Mouse (Mus musculus) adrenal gland, postnatal 36 days (tissue): Measurements from ENCODE around the gene Rbms3. TPM values are rescaled to one million over a fixed set of nuclear protein-coding genes. Genes with fewer than 3 reads are reported as not detected.

Source experiments
- DNase-seq, 2 experiments: peaks; one replicate each; pipeline ENCODE4 v3.0.0; 2021; ENCODE audit warnings: mixed read lengths in 1 of 2
- total RNA-seq, 2 experiments: library from RNA; stranded (reverse); gene quantifications; 2 replicates each; pipeline ENCODE4 v1.2.3; 2021

Gene Rbms3
- total RNA-seq, 2 experiments from 2014 or later: 24.3 to 34.3 TPM

GRCm38 (mm10) chr9:117102198-117102930 is 527.3 kb downstream of the Rbms3 start:
- DNase-seq: no peak

GRCm38 (mm10) chr9:117100181-117100580 is 529.5 kb downstream of the Rbms3 start:
- no peak for DNase-seq

DNA sequence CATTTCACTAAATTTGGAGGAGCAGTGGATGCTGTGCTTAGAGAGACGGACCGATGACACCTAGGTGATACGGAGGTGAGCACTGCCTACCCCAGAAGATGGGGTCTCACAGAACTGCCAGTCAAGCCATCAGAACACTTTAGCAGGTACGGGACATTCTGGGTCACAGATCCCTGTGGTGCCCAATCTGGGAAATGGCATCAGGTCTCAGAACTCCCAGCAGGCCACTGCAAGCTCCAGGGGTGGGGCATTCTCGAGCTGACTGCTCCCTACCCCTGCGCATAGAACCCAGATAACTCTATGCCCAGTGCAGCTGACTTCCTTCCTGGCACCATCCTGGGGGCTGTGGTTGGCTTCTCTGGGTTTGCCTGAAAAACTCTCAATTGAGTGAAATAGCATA is 536.2 kb downstream of the Rbms3 start:
- no peak for DNase-seq

DNA sequence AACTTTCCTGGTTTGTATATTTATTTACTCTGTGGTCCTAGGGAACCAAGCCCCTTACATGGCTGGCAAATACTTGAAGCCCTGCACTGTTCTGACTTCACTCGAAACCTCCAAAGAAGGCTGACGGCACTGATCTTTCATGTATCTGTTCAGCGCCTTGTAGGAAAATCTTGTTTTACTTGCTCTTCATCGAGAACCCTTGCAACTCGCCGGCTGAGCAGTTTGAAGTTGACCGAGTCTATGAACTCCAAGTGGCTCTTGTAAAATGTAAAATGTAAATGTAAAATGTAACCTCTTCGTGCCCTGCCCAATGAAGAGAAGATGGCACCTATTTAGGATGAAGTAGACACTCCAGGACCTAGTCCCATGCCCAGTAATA is 537.5 kb downstream of the Rbms3 start:
- no peak for DNase-seq

DNA sequence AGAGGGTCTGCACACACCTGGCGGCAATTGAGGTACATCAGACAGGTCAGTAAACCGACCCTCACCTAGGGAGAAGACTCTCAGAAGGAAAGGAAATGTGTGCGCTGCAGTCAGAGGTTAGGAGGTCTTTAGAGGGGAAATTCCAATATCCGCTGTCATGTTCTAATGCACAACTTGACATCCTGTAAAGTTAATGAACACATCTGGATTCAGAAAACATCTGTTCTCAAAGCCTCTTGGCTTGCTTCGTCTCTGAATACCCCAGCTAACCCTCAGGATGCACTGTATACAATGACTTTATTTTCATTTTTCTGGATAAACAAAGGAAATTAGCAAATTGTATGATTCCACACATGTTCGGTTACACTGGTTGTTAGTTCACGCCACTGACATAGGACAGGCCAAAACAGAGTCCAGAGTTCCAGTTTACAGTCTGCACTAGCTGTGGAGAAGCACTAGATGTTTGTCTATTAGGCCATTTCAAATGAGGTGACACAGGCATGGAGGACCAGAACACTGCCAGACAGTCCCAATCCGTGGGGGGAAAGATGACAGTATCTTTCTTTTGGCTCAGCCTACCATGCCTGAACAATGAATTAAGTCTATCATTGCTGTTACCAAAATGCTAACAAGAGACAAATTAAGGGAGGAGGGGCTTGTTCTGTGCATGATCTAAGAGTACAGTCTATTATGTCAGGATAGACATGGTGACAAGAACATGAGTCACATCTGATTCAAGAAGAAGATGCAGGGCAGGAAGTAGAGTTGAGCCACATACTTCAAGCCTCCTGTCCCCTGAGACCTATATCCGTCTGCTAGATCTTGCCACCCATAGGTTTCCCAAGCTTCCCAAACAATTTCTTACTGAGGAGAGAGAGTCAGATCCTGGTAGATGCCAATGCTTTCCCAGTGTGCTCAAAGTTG is 538.2 kb downstream of the Rbms3 start:
- DNase-seq: no peak

DNA sequence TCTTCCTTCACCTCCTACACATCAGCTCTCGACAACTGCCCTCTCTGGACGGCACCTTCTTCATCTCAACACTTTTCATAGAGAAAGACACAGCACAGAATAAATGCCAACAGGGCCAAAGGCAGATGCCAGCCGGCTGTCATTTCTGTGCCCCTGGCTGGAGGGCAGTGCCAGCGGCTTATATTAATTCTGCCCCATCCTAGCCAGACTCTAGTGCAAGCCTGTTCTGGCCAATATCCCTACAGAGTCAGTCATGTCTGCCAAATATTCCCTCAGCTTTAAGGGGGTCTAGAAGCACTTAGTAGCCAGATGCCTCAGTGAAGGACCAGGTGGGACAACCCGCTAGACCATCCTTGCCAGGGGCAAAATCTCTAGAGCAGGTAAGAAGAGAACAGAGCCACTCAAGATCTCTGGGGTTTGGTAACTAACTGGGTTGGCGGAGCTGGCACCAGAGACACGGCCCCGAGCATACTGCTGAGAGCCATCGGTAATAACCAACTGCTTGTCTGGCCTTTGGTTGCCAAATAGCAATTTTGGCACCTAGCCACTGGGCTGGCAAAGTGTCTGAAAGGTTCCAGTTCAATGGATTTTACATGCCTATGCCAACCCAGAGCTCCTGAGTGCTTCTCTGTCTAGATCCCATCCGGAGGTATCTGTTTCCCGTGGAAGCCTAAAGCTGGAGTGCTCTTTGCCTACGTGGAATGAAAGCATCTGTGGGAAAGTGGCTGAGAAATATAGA is 540.1 kb downstream of the Rbms3 start:
- peak; percentile 13 to 50 for DNase-seq

DNA sequence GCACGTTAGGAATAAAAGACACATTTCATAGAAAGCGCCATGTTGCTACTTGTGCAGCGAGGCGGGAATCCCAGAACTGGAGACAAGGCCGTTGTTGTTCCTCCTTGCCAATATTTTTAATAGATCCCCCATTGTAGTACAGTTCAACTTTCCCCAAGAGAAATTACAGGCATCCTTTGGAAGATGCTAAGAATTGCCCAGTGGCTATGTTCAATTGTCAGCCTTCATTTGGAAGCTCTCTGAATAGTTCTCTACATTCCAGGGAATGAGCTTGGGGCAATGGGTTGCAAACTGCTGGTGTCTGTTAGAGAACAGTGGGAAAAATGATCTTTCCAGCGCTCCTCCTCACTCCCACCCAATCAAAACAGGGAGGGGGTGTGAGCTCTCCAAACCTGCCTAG is 541.4 kb downstream of the Rbms3 start:
- no peak for DNase-seq

GRCm38 (mm10) chr9:117085706-117086105 is 544.0 kb downstream of the Rbms3 start:
- no peak for DNase-seq

- DNase-seq: no peak
Observed at GRCm38 (mm10) chr9:117084471-117084870, 545.2 kb downstream of the Rbms3 start.

DNA sequence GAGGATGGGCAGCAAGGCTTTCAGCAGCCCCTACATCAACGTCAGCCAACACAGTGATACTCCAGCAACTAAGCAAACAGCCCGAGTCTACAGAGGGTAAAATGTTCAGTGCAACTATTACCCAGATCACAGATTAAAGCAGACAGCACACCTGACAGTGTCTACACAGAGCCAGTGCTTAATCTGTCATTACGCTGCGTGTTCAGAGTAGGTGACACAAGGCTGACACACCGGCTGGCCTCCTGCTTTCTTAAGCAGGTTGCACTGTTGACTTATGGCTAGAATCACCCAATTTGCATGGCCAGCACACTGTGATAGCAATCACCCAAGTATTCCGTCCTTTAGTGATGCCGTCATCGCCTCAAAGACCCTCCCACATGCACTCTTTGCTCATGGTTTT is 550.2 kb downstream of the Rbms3 start:
- DNase-seq: no peak

DNA sequence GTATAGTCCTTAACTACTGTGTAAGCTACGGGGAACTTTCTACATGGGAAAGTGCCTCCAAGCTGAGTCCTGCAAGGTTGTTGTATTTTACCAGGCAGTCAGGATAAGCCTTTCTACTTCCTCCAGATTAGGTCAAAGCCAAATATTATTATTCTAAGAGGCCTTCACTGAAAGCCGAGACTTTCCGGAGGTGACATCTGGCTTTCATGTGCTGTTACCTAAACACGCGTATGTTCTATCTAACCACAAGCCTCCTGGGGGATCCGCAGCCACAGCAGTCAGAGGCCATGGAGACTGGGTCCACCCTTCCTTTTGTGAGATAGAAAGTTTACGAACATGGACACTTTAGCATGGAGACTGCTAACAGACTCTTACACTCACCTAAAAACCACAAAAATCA is 552.2 kb downstream of the Rbms3 start:
- DNase-seq: no peak

DNA sequence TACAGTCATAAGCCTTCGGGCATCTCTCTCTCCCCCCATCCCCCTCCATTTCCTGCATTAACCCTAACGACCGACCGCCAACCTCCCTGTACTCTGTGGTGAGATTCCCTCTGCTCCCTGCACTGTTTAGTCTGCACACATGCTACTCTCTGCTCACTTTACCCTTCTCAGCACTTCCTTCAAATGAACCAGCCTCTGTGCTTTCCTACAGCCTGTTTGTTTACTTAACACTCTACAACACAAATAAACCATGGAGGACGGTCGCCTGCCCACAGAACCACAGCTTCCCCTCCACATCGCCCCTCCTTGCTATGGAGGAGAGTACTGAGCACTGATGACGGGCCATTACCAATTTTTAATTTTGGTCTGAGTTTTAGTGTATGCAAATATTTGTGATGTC is 552.9 kb downstream of the Rbms3 start:
- no peak for DNase-seq

- no peak for DNase-seq
Observed at GRCm38 (mm10) chr9:117072433-117073099, 557.1 kb downstream of the Rbms3 start.

DNA sequence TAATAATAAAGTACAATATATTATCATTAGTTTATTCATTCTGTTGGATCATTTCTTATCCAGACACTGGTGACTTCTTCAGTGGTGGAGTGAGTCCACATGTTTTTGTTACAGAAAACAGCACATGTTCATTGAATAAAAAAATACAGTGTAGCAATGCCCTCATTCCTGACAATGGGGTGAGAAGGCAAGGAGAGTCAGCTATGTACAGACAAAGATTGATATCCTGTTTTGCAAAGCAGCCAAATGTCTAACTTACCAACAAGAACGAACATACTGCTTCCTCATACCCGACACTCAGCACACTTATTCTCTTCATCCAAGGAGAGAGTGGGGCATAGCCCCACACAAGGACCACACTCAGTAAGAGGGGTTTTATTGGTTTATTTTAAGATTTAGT is 559.1 kb downstream of the Rbms3 start:
- no peak for DNase-seq

GRCm38 (mm10) chr9:117069232-117069631 is 560.5 kb downstream of the Rbms3 start:
- no peak for DNase-seq

DNA sequence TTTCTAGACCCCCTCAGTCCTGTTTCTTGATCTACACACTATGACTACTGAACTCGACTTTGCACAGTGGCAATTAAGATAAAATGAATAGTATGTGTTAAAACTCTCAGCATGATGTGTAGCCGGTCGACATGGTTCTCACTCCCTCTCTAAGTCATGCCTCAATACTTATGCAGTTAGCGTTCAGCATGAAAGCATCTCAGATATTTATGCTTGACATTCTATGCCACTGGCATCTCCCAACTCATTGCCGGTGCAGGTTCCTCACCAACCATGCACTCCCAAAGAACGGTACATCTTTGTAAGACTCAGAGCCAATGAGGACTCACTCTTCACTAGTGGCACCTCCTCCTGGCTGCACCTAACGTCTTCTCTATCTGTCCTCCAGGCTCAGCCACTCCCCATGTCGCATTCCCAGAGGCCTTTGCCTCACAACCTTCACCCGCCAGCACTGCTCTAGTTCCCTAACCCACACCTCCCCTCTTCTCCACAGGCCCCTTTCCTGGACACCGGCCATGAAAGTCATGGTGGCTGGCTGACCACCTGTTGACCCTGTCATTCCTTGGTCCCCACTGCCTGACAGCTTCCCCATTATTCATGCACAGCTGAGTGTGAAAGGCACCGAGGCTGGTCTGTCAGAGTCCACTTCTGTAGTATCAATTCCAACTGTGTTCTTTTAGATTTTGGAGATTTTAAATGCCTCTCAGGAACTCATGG is 561.9 kb downstream of the Rbms3 start:
- DNase-seq: no peak

DNA sequence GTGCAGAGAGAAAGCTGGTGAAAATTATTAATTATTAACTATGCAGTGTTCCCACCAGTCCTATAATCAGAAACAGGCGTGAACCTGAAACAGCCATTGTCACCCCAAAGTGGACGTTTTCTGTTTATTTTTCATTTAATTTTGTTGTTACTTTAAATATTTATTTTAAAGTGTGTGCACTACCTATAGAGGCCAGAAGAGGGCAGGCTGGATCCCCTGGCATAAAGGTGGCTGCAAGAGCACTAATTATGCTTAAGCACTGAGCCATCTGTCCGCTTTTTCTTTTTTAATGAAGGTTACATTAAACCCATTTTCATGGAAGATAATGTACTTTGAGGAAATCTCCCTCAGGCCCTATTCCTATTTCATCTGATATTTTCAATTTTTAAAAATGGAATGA is 563.2 kb downstream of the Rbms3 start:
- no peak for DNase-seq

DNA sequence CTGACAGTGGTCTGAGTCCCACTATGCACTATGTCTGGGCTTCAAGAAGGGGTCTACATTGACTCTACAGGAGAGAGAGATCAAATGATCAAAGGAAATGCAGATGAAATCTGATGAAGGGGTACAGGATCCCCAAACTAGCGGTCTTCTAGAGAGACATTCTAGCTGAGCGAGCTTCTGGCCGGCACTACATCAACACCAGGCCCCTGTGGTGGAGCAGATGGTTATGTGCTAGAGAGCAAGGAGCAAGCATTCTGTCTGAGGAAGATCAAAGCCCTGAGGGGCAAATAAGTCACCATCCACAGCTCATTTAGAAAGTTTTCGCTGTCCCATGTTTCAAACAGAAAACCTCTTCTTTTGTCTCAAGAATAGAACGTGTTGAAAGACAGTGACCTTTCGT is 564.1 kb downstream of the Rbms3 start:
- DNase-seq: no peak

DNA sequence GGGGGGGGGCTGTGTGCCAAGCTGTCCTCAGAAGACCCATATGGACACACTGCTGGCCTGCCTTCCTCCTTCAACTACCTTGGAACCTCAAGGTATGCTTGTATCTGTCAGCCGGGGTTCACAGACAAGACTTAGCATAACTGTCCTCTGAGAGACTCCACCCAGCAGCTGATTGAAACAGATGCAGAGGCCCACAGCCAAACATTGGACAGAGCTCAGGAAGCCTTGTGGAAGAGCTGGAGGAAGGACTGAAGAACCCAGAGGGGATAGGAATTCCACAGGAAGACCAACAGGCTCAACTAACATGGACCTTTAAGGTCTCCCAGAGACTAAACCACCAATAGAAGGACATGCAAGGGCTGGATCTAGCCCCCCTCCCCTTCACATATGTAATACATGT is 570.1 kb downstream of the Rbms3 start:
- no peak for DNase-seq

- DNase-seq: no peak
Observed at GRCm38 (mm10) chr9:117059135-117059534, 570.6 kb downstream of the Rbms3 start.

- no peak for DNase-seq
Observed at GRCm38 (mm10) chr9:117051935-117052334, 577.8 kb downstream of the Rbms3 start.

GRCm38 (mm10) chr9:117048641-117049040 is 581.1 kb downstream of the Rbms3 start:
- DNase-seq: no peak
